Mouse (Mus musculus): ENCODE results near the gene Smyd1.

DNA sequence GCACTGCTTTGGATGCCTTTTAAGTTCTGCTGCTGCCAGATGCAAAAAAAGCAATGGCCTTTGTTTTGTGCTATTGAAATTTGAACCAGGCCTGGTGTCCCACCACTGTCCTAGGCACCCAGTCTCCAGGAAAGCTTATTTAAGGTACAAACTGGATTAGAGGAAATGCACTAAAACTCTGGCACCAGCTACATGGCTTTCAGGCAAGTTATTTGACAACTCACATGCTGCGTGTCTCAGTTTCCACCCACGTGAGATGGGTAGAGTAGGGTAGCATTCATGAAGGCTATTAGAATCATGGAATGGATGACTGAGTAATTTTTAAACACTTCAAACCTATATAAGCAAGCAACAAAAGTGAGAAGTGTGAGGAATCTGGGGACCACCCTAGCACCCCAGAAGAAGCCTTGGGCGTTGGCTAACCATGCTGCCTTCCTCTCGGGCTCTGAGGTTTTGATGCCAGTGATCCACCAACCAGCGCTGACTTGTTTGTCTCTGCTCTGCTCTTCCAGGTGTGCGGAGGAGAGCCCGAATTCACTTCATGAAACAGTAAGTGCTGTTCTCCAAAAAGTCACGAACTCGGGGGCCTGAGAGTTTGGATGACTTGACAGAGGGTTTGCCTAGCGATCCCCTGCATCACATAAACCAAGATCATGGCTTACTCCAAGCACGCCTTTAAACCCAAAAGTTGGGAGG lies 11.7 kb upstream of the Smyd1 start:
- TF ChIP-seq GATA1 (IDR thresholded peaks at IDR 0.05; ENCODE audit: low read length) (no peak), TAL1 (IDR thresholded peaks at IDR 0.05; ENCODE audit: low read length) (no peak)
